Mouse (Mus musculus) granulocyte monocyte progenitor cell, adult 5-6 weeks (primary cell): ENCODE results near the gene Ryk. TPM values are rescaled to one million over a fixed set of nuclear protein-coding genes. Genes with fewer than 3 reads are reported as not detected.

Experiments
- ATAC-seq: replicated peaks from 2 replicates; pipeline ENCODE4 v1.8.0; 2016; ENCODE audit warnings: mild to moderate bottlenecking, moderate TSS enrichment, inconsistent platforms; ENCODE audit not compliant: poor library complexity, severe bottlenecking
- total RNA-seq, 2 experiments: library from RNA; stranded (forward) in 1 of 2; stranded (reverse) in 1 of 2; fragments of 200-712, 200-1000 nt in 1 of 2; fragments of >200 nt in 1 of 2; fragmentation: Nextera tagmentation in 1 of 2; gene quantifications; 2 replicates each; pipeline ENCODE4 v1.2.3; 2014 to 2017

Ryk gene
- total RNA-seq (2014; fragmentation: Nextera tagmentation) (2.9 and 4.4 TPM in 2 replicates), total RNA-seq (2017) (0.10 and 0.95 TPM in 2 replicates)

- peak; percentile 55 for ATAC-seq
Observed at GRCm38 (mm10) chr9:102834742-102835591, at the start of gene Ryk. TSS of gene Ryk (plus strand) at chr9:102834917.

GRCm38 (mm10) chr9:102789491-102789890 is 45.2 kb upstream of the Ryk start:
- no peak for ATAC-seq

- peak; percentile 94 for ATAC-seq
Observed at GRCm38 (mm10) chr9:102791845-102792244, 42.9 kb upstream of the Ryk start.

- ATAC-seq, result no peak
Observed at GRCm38 (mm10) chr9:102792836-102793235, 41.9 kb upstream of the Ryk start.

GRCm38 (mm10) chr9:102793286-102793809 is 41.4 kb upstream of the Ryk start:
- no peak for ATAC-seq

GRCm38 (mm10) chr9:102798406-102798805 is 36.3 kb upstream of the Ryk start:
- ATAC-seq, result no peak

GRCm38 (mm10) chr9:102806056-102806573 is 28.6 kb upstream of the Ryk start:
- ATAC-seq, result no peak

- ATAC-seq, result peak; percentile 67
Observed at GRCm38 (mm10) chr9:102811192-102811591, 23.5 kb upstream of the Ryk start.

- no peak for ATAC-seq
Observed at GRCm38 (mm10) chr9:102818228-102818627, 16.5 kb upstream of the Ryk start.

GRCm38 (mm10) chr9:102828604-102829003 is 6.1 kb upstream of the Ryk start:
- no peak for ATAC-seq

- ATAC-seq, result no peak
Observed at GRCm38 (mm10) chr9:102831541-102831940, 3.2 kb upstream of the Ryk start.

- no peak for ATAC-seq
Observed at GRCm38 (mm10) chr9:102834414-102834741, 339 bp upstream of the Ryk start.

GRCm38 (mm10) chr9:102836279-102836678 is 1.6 kb downstream of the Ryk start:
- no peak for ATAC-seq

- peak; percentile 48 for ATAC-seq
Observed at GRCm38 (mm10) chr9:102840792-102841778, 6.4 kb downstream of the Ryk start.

- no peak for ATAC-seq
Observed at GRCm38 (mm10) chr9:102841832-102842231, 7.1 kb downstream of the Ryk start.

GRCm38 (mm10) chr9:102842498-102842897 is 7.8 kb downstream of the Ryk start:
- ATAC-seq, result peak; percentile 48

GRCm38 (mm10) chr9:102843577-102843976 is 8.9 kb downstream of the Ryk start:
- no peak for ATAC-seq

- no peak for ATAC-seq
Observed at GRCm38 (mm10) chr9:102845851-102846250, 11.1 kb downstream of the Ryk start.

- no peak for ATAC-seq
Observed at GRCm38 (mm10) chr9:102846348-102846747, 11.6 kb downstream of the Ryk start.
